Mouse (Mus musculus) right cerebral cortex, postnatal 36 days (tissue): ENCODE results near the gene B3gnt4.
A peak's percentile ranks its signal among the peaks of the same experiment; 100 is the strongest.
"Not testable (repeated sequence)": the region's sequence is repeated elsewhere in the genome, so short reads cannot be mapped to it uniquely, and the experiment has no call there.

Source experiments
- DNase-seq, 2 experiments: peaks; one replicate each; pipeline ENCODE4 v3.0.0; 2022; ENCODE audit warnings: low spot score in 2 of 2, mixed read lengths in 1 of 2

B3gnt4 gene

DNA sequence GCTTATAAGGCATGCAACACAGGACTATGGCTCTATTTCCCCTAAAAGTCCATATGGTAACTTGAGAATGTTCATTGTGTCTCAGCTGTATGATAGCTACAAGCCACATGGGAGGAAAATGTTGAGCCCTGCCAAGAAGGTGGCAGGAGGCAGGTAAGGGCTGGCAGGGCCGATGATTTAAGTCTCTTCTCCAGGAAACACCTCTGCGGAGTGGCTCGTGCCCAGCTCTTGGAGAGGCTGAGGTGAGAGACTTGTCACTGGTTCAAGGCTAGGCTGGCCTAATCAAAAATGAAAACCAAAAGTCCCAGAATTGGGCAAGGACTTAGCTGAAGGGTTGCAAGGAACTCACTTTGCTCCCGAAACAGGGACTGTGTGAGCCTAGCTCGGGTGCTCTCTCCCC, at the start of gene B3gnt4:
Gene B3gnt4, plus strand, starts transcription at position 301 of the 400 bp plus-strand sequence.
- no peak for DNase-seq

DNA sequence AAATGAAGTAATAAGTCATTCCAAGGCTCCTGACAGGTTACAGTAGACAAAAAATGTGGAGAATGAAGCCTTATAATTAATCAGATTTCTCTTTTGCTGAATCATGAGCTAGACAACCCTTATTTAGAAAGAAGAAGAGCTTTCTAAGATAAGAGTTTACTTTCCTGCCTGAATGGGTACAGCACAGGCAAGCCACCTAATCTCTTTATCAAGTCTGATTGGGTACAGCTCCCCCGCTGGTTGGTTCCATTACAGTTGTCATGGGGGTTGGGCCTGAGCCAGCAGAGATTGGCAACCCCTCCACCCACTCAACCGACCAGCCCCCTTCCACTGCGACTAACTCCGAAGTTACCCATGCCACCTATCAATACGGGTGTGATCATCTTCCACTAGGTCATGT, 48.8 kb upstream of the B3gnt4 start:
- no peak for DNase-seq

DNA sequence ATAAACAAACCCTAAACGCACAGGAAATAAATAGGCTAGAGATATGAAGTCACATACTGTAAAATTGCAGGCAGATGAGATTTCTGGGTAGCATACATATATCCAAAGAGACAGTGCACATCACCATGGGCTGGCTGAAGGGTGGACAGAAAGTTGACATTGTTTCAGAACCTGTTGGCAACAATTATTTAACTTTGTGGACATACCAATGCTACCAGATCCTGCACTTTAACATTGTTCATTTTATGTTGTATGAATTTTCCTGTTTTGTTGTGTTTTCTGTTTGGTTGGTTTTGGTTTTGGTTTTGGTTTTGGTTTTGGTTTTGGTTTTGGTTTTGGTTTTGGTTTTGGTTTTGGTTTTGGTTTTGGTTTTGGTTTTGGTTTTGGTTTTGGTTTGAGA, 45.6 kb upstream of the B3gnt4 start:
- no peak for DNase-seq

DNA sequence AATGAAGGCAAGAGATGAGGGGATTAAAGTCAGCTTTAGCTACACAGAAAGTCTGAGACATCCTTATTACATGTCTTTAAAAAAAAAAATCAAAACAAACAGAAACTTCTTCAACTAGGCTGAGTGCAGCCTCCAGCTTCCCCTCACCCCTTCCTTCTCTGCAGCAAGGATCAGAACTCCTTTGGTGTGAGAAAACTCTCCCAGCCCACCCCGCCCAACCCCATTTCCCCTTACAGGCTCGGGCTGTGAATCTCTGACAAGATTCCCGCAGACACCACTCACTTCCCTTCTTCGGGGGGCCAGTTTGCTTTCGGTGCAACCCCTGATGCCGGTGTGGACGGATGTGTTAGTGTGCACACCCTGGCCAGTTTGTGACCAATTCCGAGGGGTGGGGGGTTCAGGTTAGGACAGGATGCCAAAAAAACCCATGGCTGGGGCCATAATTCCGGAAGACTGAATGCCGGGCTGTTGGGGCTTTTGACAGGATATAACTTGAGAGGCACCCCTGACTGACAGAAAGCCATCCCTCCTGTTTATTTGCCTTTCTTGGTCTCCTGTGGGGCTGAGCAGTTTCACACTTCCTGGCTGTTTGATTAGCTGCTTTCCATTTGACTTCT, 39.4 kb upstream of the B3gnt4 start:
- no peak for DNase-seq

DNA sequence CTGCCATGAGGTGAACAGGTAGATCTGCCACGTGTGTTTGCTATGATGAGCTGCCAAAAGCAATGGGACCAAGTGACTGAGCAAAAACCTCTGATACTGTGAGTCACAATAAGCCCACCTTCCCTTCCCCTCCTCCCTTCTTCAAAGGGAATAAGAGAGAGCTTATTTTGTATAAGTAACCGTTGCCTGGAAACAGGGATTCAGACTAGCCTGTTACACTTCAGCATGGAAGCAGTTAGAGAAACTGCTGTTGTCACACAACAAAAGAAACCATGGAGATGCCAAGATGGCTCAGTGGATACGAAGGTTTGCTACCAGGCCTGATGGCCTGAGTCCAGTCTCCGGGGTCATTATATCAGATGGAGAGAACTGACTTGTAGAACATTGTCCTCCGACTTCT, 36.4 kb upstream of the B3gnt4 start:
- no peak for DNase-seq

DNA sequence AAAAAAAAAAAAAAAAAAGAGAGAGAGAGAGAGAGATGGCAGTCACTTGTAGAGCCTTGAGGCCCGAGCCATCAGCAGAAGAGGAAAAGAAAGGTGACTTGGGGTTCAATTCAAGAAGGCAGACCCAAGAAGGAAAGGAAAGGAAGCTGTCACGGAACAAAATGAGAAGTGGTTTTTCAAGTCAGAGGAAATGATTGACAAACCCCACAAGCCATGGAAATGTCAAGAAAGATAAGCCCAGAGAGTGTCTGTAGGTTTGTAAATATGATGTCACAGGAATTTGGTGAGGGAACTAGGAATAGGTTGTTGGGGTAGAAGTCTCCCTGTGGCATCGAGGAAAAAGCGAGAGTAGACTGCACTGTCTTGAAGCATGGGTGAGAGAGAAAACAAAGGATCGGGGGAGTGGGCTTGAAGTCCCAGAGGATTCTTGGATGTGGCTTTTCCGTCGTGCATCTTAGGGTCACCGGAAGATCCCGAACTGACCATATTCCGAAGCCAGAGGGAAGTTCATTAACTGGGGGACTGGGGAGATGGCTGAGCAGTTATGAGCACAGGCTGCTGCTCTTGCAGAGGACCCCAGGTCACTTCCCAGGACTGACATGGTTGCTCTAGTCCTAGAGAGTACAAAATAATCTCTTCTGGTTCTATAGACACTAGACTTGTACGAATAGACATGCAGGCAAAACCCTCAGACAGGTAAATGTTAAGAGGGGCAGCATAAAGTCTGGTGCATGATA, 22.4 kb upstream of the B3gnt4 start:
- no peak for DNase-seq

DNA sequence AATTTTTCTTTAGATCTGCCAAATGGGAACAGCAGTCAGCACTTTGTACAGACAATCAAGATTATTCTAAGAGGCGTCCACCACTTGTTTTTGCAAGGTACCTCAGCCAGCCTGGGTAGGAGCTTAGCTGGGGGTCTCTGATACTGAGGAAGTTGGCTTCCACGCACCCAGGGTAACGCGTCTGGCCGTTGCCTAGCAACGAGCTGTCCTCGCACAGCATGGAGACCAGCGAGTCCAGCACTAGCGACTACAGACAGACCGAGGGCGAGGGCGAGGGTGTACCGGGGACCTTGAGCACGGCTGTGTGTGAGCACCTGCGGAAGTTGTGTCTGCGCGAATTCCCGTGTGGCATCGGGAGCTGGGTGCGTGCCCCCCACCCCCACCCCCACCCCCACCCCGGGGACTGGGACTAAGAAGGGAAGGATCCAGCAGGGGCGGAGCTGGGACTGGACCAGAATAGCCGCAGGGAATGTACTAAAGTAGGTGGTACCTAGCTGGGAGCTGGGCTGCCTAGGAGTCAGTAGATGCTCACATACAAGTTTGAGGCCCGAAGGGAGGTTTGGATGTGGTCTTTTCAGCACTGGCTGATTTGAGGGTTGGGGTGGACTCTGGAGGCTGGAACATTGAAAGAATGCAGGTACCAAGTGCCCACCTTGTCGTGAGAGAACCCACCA, 21.0 kb upstream of the B3gnt4 start, which contains the start of the genes Lrrc43 and Il31:
Gene Lrrc43, plus strand, starts transcription at position 194 of the 674 bp plus-strand sequence.
Gene Il31, minus strand, starts transcription at position 378 of the 674 bp plus-strand sequence.
- DNase-seq = no peak

DNA sequence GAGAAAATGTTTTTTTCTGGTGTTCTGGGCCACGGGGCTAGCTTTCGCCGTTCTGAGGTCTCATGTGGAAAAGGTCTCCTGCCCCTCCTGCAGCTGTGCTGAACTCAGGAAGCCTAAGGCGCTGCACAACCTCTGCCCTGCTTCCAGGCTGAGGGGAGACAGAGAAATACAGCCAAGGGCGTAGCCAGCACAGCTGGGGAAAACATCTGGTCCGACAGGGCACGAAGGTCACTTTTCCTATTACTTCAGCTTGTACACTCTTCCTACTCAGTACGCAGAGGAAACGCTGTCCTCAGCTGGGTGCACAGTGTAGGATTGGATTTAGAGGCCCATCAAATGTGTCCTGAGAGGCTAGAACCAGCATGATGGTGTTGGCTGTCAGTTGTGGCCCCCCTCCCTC, 20.3 kb upstream of the B3gnt4 start:
- DNase-seq = no peak

DNA sequence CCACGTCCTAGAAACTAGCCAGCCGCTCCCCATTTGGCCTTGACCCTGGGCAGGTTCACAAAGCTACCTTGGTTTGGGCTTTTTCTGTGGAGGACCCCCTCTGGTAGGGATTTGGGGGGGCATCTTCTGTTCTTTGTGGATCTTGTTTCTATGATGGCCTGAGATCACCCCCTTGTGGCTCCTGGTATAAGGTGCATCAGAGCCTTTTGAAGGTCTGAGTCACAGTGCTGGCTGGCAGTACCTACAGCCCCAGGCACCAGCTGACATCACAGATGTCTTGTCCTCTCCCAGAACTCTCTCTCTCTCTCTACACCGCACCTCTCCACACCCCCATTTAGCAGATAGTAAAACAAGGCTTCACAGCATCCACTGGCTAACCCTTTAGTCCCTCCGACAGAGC, 10.5 kb upstream of the B3gnt4 start:
- DNase-seq = peak; percentile 25 to 39

DNA sequence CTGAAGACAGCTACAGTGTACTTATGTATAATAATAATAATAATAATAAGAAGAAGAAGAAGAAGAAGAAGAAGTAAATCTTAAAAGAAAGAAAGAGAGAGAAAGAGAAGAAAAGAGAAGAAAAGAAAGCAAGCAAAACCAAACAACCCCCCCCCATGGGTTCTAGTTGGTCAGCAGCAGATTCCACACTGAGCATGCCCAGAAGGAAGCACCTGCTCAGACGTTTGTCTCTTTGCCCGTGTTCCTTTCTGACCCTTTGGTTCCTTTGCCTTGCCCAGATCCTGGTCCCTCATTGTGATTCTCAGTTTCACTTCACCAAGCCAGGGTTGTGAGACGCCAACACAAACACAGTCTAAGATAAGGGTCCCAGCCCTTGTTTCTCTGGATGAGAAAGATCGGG, 8.3 kb upstream of the B3gnt4 start:
- DNase-seq = no peak

DNA sequence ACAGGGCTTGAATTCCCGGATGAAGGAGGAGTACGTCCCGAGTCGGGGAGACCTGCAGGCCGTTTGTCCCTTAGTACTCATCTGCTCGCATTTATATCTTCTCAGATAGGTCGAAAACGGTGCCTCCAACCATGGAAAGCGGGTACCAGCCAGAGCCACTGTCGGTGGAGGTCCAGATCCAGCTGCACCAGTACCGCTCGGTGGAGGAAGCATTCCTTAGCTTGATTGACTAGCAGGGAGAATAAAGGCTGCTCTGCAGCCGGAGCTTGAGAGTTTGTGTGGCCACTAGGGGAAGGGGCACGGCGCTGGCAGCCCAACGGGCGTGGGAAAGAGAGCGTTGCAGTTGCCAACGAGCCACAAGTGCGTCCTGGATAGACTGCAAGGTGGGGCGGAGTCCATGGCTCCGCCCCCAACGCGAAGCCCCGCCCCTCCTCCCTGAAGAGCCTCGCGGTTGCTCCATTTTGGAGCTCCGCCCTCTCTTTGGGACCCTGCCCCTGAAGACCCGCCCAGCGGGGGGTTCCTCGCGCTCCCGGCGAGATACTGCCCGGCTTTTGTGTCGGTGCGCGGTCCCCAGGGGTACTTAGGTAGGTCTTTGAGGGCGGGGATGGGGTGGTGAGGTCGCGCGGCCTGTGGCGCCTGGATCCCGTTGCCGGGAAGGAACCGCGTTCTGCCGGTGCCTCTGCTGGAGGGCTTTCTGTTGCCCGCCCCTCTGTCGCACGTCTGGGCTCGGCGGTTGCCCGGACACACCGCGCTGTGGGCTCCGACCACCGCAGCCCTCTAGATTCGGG, 2.1 kb upstream of the B3gnt4 start:
- peak; percentile 69 to 75 for DNase-seq

DNA sequence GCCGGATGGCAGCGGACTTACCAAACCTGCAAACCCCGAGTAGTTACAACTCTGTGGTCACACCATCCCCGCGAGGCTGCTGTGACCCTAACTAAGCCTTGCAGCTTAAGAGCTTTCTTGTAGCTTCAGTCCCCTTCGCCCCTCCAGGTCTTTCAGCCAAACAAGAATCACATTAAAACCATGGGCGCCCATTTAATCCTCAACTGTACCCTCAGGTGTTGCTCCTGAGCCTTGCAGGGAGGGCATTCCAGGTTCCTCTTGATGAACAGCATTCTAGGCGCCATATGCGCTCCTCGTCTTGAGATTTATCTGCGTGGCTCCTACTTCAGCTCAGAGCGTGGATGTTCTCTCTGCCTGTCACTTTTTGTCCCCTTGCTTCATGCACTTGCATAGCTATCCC, 1.3 kb upstream of the B3gnt4 start:
- no peak for DNase-seq

DNA sequence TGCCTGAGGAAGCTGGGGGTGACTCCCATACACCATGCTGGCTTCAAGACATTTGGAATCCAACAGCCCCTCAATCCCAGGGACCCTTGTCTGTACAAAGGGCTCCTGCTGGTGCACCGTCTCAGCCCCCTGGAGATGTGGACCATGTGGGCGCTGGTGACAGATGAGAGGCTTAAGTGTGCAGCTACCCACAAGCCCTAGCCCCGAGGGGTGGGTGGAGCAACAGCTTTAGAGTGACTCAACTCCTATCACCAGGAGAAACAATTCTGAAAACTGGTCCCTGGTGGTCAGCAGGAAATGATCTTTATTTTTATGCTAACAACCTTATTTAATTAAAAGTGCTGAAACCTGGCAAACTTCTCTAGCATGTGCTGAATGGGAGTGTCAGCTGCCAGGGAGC, 1.2 kb downstream of the B3gnt4 start:
- not testable (repeated sequence) for DNase-seq

DNA sequence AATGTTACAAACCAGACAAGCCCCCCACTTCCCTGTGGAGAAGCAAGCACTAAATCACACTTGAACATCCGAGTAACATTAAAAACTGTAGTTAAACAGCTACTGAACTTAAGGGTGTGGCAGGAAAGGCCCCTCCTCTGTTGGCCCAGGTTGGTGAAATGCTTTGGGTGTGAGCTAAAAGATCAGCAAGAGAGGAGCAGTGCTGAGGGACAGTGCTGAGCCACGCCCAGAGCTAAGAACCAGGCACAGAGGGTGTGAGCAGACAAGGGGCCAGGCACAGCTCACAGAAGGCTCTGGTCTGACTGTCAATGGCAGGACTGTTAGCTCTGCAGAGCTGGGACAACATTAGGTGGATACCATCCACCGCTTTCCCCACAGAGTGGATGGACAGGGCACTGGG, 1.8 kb downstream of the B3gnt4 start:
- no peak for DNase-seq

DNA sequence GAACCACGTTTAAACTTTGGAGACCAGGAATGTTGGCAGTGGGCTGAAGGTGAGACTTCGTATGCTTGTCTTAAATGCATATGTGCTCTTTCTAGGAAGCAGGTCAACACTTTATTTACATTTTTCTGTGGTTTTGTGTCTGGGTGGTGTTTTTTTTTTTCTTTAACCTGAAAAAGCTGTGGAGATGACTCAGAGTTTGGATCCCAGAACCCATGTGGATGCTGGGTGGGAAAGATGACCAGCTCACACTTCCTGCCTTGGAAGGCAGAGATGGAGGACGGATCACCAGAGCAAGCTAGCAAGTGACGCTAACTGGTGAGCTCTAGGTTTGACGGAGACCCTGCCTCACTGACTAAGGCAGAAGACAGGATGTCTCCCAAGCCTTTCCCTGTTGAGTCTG, 4.6 kb downstream of the B3gnt4 start:
- DNase-seq = no peak

DNA sequence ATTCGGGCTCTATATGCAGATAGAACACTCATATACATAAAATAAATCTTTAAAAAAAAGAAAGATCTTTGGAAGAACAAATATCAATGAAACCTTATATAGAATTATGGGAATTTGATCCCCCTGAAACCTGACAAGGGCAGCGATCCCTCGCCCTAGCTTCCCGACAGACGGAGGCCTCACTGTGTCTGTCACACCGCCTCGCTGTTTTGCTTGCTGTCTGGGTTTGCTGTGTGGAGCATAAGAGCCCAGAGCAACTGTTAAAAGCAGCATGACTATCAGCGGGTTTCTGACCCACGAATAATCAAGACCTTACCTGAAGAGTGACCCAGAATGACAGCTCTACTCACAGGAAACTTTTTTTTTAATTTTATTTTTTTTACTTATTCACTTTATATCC, 10.4 kb downstream of the B3gnt4 start:
- no peak for DNase-seq

DNA sequence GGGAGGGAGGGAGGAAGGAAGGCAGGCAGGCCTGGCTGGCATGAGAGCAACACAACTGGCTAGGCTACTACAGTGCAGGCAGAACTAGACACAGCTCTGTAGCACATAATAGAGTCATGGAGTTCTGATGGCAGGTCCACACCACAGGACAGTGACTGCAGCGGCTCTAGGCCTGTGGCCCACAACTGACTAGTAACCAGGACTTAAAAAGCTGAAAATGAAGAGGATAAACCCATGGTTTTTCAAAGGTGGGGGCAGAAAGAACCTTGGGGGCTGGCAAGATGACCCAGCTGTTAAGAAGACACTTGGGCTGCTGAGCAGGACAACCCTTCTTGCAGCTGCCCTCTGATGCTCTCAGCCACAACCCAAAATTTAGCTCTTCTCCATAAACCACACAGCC, 11.4 kb downstream of the B3gnt4 start:
- no peak for DNase-seq

DNA sequence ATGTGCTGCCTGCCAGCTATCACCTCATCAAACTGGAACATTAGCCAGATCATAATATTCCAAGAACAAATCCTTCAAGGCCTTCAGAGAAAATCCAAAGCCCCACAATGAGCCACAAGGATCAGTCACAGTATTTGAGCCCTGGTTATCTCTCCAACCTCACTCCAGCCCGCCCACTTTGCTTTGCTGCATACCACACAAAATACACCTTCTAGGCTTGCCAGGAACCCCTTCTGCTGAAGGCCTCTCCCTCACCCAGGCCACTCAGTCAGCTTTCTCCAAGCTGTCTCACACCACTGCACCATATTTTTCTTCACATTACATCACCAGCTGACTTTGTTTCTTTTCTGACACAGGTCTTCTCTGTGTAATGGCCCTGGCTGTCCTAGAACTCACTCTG, 11.9 kb downstream of the B3gnt4 start:
- no peak for DNase-seq

DNA sequence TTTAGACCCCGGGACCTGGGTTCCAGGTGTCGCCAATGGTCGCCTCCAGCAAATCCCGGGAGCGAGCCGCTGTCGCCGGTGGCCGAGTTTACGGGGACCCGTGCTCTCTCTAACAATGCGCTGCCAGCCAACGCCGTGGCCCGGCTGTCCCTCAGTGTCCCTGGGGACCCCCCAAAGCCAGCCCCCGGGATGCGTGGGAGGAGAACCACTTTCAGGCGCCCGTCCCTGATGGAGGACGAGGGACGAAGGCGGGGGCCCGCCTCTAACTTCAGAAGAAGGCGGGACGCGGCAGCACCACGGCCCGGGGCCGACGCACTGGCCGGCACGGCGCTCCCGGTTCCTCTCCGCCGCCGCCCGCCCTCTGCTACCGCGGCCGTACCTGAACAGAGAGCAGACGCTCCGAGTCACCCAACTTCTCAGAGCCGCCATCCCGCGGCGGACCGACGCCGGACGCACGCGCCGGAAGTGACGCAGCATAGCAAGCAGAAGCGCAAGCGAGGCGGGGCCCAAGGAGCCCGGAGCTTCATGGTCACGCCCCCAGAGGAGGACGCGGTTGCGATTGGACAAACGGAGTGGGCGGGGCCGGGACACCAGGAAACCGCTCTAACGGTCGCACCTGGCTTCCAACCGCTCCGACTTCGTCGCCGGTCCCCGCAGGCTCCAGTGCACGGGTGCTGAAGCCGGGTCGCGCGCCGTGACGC, 13.6 kb downstream of the B3gnt4 start, which contains the start of gene Diablo:
Gene Diablo, minus strand, starts transcription at position 485 of the 701 bp plus-strand sequence.
- peak; percentile 97 to 98 for DNase-seq

DNA sequence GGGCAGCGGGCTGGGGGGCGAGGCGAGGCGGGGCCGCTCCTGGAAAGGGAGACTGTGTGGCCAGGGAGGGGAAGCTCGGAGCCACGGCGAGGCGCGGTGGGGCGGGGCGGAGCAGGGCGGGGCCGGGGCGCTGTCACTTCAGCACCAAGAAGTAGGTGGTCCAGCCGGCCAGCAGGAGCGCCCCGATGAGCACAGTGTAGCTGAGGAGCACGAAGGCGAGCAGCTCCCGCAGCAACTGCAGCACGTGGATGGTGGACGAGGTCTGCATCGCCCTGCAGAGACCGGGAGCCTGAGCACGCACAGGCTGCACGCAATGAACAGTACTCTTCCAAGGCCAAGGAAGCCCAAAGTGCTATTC, 14.1 kb downstream of the B3gnt4 start:
- DNase-seq = no peak

DNA sequence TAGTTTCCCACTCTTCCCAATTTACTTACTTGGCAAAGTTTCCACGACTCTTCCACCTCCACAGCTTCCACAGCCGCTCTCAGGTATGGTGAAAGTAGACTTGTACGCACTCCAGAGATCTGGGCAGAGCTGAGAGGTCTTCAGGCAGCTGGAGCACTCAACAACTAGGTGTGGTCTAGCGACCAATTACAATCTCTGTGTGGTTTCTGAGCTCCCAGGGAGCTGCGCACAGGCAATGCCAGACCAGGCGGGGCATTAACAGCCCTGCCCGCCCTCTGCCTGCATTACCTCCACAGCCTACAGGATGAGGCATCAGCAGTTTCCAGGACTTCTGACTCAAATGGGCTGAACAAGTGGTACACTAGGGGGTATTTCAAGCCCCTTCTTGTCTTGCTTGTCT, 15.0 kb downstream of the B3gnt4 start, which contains the start of gene Gm49027:
Gene Gm49027, minus strand, starts transcription at position 208 of the 400 bp plus-strand sequence.
- no peak for DNase-seq
